Mouse (Mus musculus) lung, embryonic 15.5 days (tissue): ENCODE results near the gene Pakap. TPM values are rescaled to one million over a fixed set of nuclear protein-coding genes. Genes with fewer than 3 reads are reported as not detected.
"Not testable (repeated sequence)": the region's sequence is repeated elsewhere in the genome, so short reads cannot be mapped to it uniquely, and the experiment has no call there.

Experiments
- ATAC-seq: fragments of 200-750 bp; cut with Nextera tagmentation; 2 replicates; pipeline ENCODE4 v1.8.0; 2017; ENCODE audit warnings: moderate number of reproducible peaks, borderline replicate concordance; ENCODE audit not compliant: low FRiP score, low TSS enrichment; ENCODE audit errors: extremely low read depth
- H3K27ac ChIP-seq: fragments of 300-500 bp; sonication (generic); 2 replicates; pipeline ENCODE4 v1.5.1; 2015; ENCODE audit warnings: moderate library complexity, mild to moderate bottlenecking, inconsistent platforms
- H3K27me3 ChIP-seq: fragments of 300-500 bp; sonication (generic); 2 replicates; pipeline ENCODE4 v1.6.1; 2015; ENCODE audit warnings: inconsistent platforms
- H3K36me3 ChIP-seq: fragments of 300-500 bp; sonication (generic); 2 replicates; pipeline ENCODE4 v1.6.1; 2015; ENCODE audit warnings: inconsistent platforms
- H3K4me1 ChIP-seq: fragments of 300-500 bp; sonication (generic); 2 replicates; pipeline ENCODE4 v1.6.1; 2015; ENCODE audit warnings: inconsistent platforms
- H3K4me2 ChIP-seq: fragments of 300-500 bp; sonication (generic); 2 replicates; pipeline ENCODE4 v1.6.1; 2015; ENCODE audit warnings: inconsistent platforms, mild to moderate bottlenecking, moderate library complexity
- H3K4me3 ChIP-seq: fragments of 300-500 bp; sonication (generic); 2 replicates; pipeline ENCODE4 v1.5.1; 2015; ENCODE audit warnings: mild to moderate bottlenecking, inconsistent platforms
- H3K9ac ChIP-seq: fragments of 300-500 bp; sonication (generic); 2 replicates; pipeline ENCODE4 v1.6.1; 2015; ENCODE audit warnings: inconsistent platforms
- H3K9me3 ChIP-seq: fragments of 300-500 bp; sonication (generic); 2 replicates; pipeline ENCODE4 v1.6.1; 2016; ENCODE audit warnings: inconsistent platforms
- WGBS: fragments of 180-500 bp; shearing (Covaris S2); methylation state at CpG from one replicate; pipeline ENCODE4 v1.1.7; 2015; 5-methylcytosine and 5-hydroxymethylcytosine counted together
- polyA plus RNA-seq: library from polyadenylated mRNA; unstranded; fragments of >200 nt; fragmentation: Nextera tagmentation; extraction: Ambion mirVana; gene quantifications from 2 replicates; pipeline ENCODE4 v1.2.1, GENCODE M21; 2015

Pakap gene
- polyA plus RNA-seq, 1 experiment from 2014 or later: 47.7 TPM

GRCm38 (mm10) chr4:57883520-57884421, 315.8 kb downstream of the Pakap start:
- Histone ChIP-seq H3K9ac (no peak overlapping the region), H3K27ac (no peak overlapping the region), H3K4me3 (no peak overlapping the region), H3K4me1 (peaks cover 38% of the 10 kb centered on the region), H3K36me3 (no peaks in the 10 kb centered on the region), H3K9me3 (no peaks in the 10 kb centered on the region), H3K27me3 (no peaks in the 10 kb centered on the region), H3K4me2 (no peak overlapping the region)
- ATAC-seq: no peak
- WGBS: 57% methylated on average over 7 of the region's 7 CpGs

- Histone ChIP-seq H3K27me3 (no peaks in the 10 kb centered on the region), H3K36me3 (no peaks in the 10 kb centered on the region), H3K4me1 (peaks cover 38% of the 10 kb centered on the region), H3K27ac (no peak overlapping the region), H3K4me2 (no peak overlapping the region), H3K9me3 (no peaks in the 10 kb centered on the region), H3K9ac (no peak overlapping the region), H3K4me3 (no peak overlapping the region)
- 78% methylated on average over 3 of the region's 3 CpGs for WGBS
- no peak for ATAC-seq
Measured at GRCm38 (mm10) chr4:57884511-57884910, 316.5 kb downstream of the Pakap start.

- no peak overlapping the region for H3K4me2 ChIP-seq
Measured at GRCm38 (mm10) chr4:57885186-57885585, 317.2 kb downstream of the Pakap start.

GRCm38 (mm10) chr4:57886066-57886887, 318.3 kb downstream of the Pakap start:
- H3K4me1 ChIP-seq: peaks cover 33% of the 10 kb centered on the region
- H3K4me2 ChIP-seq: no peak overlapping the region
- WGBS: 44% methylated on average over 11 of the region's 11 CpGs
- H3K9me3 ChIP-seq: no peaks in the 10 kb centered on the region
- no peak for ATAC-seq
- no peaks in the 10 kb centered on the region for H3K27me3 ChIP-seq
- no peak overlapping the region for H3K27ac ChIP-seq
- H3K36me3 ChIP-seq: no peaks in the 10 kb centered on the region
- no peak overlapping the region for H3K4me3 ChIP-seq
- H3K9ac ChIP-seq: no peak overlapping the region

More at GRCm38 (mm10) chr4:57885186-57885585, 317.2 kb downstream of the Pakap start:
- no peaks in the 10 kb centered on the region for H3K36me3 ChIP-seq
- peaks cover 34% of the 10 kb centered on the region for H3K4me1 ChIP-seq
- H3K4me3 ChIP-seq: no peak overlapping the region
- WGBS: 59% methylated on average over 2 of the region's 2 CpGs
- no peak for ATAC-seq
- no peak overlapping the region for H3K9ac ChIP-seq
- no peaks in the 10 kb centered on the region for H3K27me3 ChIP-seq
- no peaks in the 10 kb centered on the region for H3K9me3 ChIP-seq
- no peak overlapping the region for H3K27ac ChIP-seq

GRCm38 (mm10) chr4:57886888-57887230, 318.9 kb downstream of the Pakap start:
- Histone ChIP-seq H3K4me3 (no peak overlapping the region), H3K36me3 (no peaks in the 10 kb centered on the region), H3K9me3 (no peaks in the 10 kb centered on the region), H3K9ac (no peak overlapping the region), H3K27ac (no peak overlapping the region), H3K27me3 (no peaks in the 10 kb centered on the region), H3K4me1 (peaks cover 33% of the 10 kb centered on the region), H3K4me2 (no peak overlapping the region)
- WGBS: 92% methylated on average over 3 of the region's 3 CpGs
- ATAC-seq: no peak

- H3K9ac ChIP-seq: no peak overlapping the region
- no peak for ATAC-seq
- H3K9me3 ChIP-seq: no peaks in the 10 kb centered on the region
- no peak overlapping the region for H3K4me3 ChIP-seq
- peaks cover 5% of the 10 kb centered on the region; the same call in 1 of the 2 replicates for H3K36me3 ChIP-seq
- H3K27ac ChIP-seq: no peak overlapping the region
- no peaks in the 10 kb centered on the region for H3K27me3 ChIP-seq
- peaks cover 30% of the 10 kb centered on the region for H3K4me1 ChIP-seq
- 89% methylated on average over 2 of the region's 2 CpGs for WGBS
- H3K4me2 ChIP-seq: no peak overlapping the region
Measured at GRCm38 (mm10) chr4:57888246-57888645, 320.3 kb downstream of the Pakap start.

GRCm38 (mm10) chr4:57888978-57889377, 321.0 kb downstream of the Pakap start:
- not testable (repeated sequence) for ATAC-seq, H3K4me2 ChIP-seq, H3K9me3 ChIP-seq, H3K36me3 ChIP-seq, H3K4me3 ChIP-seq, H3K9ac ChIP-seq, H3K27ac ChIP-seq, H3K27me3 ChIP-seq
- peaks cover 23% of the 10 kb centered on the region for H3K4me1 ChIP-seq
- WGBS: 86% methylated on average over 1 of the region's 1 CpGs

GRCm38 (mm10) chr4:57889773-57890172, 321.8 kb downstream of the Pakap start:
- no peaks in the 10 kb centered on the region for H3K9me3 ChIP-seq
- H3K4me3 ChIP-seq: no peak overlapping the region
- peaks cover 16% of the 10 kb centered on the region for H3K4me1 ChIP-seq
- no peak overlapping the region for H3K9ac ChIP-seq
- H3K27ac ChIP-seq: no peak overlapping the region
- ATAC-seq: no peak
- no peaks in the 10 kb centered on the region for H3K27me3 ChIP-seq
- no peak overlapping the region for H3K4me2 ChIP-seq
- H3K36me3 ChIP-seq: peaks cover 7% of the 10 kb centered on the region; the same call in 1 of the 2 replicates
- 85% methylated on average over 8 of the region's 8 CpGs for WGBS

- Histone ChIP-seq H3K27ac (no peak overlapping the region), H3K4me3 (no peak overlapping the region), H3K9ac (no peak overlapping the region), H3K9me3 (no peaks in the 10 kb centered on the region), H3K4me2 (no peak overlapping the region), H3K27me3 (no peaks in the 10 kb centered on the region), H3K4me1 (0 out of 2 replicates have a peak, but pooled peaks cover 4% of the 10 kb centered on the region), H3K36me3 (peaks cover 9% of the 10 kb centered on the region)
- ATAC-seq: no peak
- WGBS: 84% methylated on average over 10 of the region's 10 CpGs
Measured at GRCm38 (mm10) chr4:57892001-57892586, 324.1 kb downstream of the Pakap start.

- no peak overlapping the region for H3K4me3 ChIP-seq
- H3K9ac ChIP-seq: no peak overlapping the region
- ATAC-seq: no peak
- H3K27me3 ChIP-seq: no peaks in the 10 kb centered on the region
- no peaks in the 10 kb centered on the region for H3K9me3 ChIP-seq
- no peak overlapping the region for H3K4me2 ChIP-seq
- 47% methylated on average over 5 of the region's 5 CpGs for WGBS
- H3K36me3 ChIP-seq: peaks cover 12% of the 10 kb centered on the region
- no peak overlapping the region for H3K27ac ChIP-seq
- H3K4me1 ChIP-seq: 0 out of 2 replicates have a peak, but pooled peaks cover 4% of the 10 kb centered on the region
Measured at GRCm38 (mm10) chr4:57895140-57895539, 327.2 kb downstream of the Pakap start.

- ATAC-seq: no peak
- peaks cover 12% of the 10 kb centered on the region for H3K36me3 ChIP-seq
- 51% methylated on average over 6 of the region's 6 CpGs for WGBS
- H3K4me2 ChIP-seq: no peak overlapping the region
- no peak overlapping the region for H3K4me3 ChIP-seq
- 0 out of 2 replicates have a peak, but pooled peaks cover 4% of the 10 kb centered on the region for H3K4me1 ChIP-seq
- no peaks in the 10 kb centered on the region for H3K9me3 ChIP-seq
- no peak overlapping the region for H3K27ac ChIP-seq
- H3K9ac ChIP-seq: no peak overlapping the region
- no peaks in the 10 kb centered on the region for H3K27me3 ChIP-seq
Measured at GRCm38 (mm10) chr4:57895902-57896301, 327.9 kb downstream of the Pakap start.
